Mouse (Mus musculus) thymus, adult 2 months (tissue): Measurements from ENCODE around the gene Eef1akmt1.

Experiments
- CTCF ChIP-seq: fragments of 200-500 bp; IDR thresholded peaks from 2 replicates; pipeline ENCODE4 v1.5.1; 2012; ENCODE audit warnings: mild to moderate bottlenecking, control low read depth, low read length, moderate library complexity, borderline replicate concordance; ENCODE audit not compliant: control insufficient read depth, poor library complexity, insufficient read depth; ENCODE audit errors: extremely low read depth
- POLR2A ChIP-seq: fragments of 200-500 bp; IDR thresholded peaks from 2 replicates; pipeline ENCODE4 v1.6.1; 2012; ENCODE audit warnings: mild to moderate bottlenecking, low read length, control low read depth, moderate library complexity; ENCODE audit not compliant: control insufficient read depth, poor library complexity, insufficient read depth; ENCODE audit errors: extremely low read depth

GRCm38 (mm10) chr14:57523762-57524161 is 47.6 kb downstream of the Eef1akmt1 start:
- no peak for TF ChIP-seq CTCF
- no peak for TF ChIP-seq POLR2A
